In genomic region chr6:89097531-89097930, GRCm38 (mm10) we compare ENCODE assay signal across 12 mouse cellular contexts.
"Had no signal": no experiment of that assay in that cellular context is flagged by ENCODE, and none has a peak within 500 bp of the region (broad histone marks: within the 10 kb centered on the region; RNA-seq: fewer than 3 reads in every experiment).

No protein-coding gene starts in this region.

- H3K9ac ChIP-seq: liver, embryonic 13.5 days had no signal

- DNase-seq: kidney, postnatal 10 days; kidney, postnatal 36 days; layer of hippocampus, postnatal 36 days; liver, embryonic 13.5 days; lung, adult 2 months; lung, postnatal 14 days; lung, postnatal 4 days; midbrain, embryonic 14.5 days; thymus, adult 18-20 months; thymus, postnatal 36 days had no signal

- H3K36me3 ChIP-seq: liver, embryonic 13.5 days had no signal

- H3K4me1 ChIP-seq: liver, embryonic 13.5 days had no signal

- H3K4me2 ChIP-seq: liver, embryonic 13.5 days; midbrain, embryonic 11.5 days had no signal

- H3K4me3 ChIP-seq: left cerebral cortex, adult 2 months; liver, embryonic 13.5 days had no signal

- H3K9me3 ChIP-seq: liver, embryonic 13.5 days had no signal

- H3K27me3 ChIP-seq: liver, embryonic 13.5 days had no signal

- H3K27ac ChIP-seq: left cerebral cortex, adult 2 months; liver, embryonic 13.5 days had no signal
